Mouse (Mus musculus) thymus, postnatal 10 days (tissue): ENCODE results near the gene Il1r1.

Experiments
- DNase-seq, 2 experiments: peaks; one replicate each; pipeline ENCODE4 v3.0.0; 2021; ENCODE audit warnings: low spot score in 2 of 2

Gene Il1r1

GRCm38 (mm10) chr1:40317657-40318056, 92.8 kb downstream of the Il1r1 start:
- DNase-seq: no peak

- no peak for DNase-seq
Measured at GRCm38 (mm10) chr1:40321824-40322223, 96.9 kb downstream of the Il1r1 start.

GRCm38 (mm10) chr1:40322543-40322942, 97.7 kb downstream of the Il1r1 start:
- no peak for DNase-seq

GRCm38 (mm10) chr1:40324457-40324856, 99.6 kb downstream of the Il1r1 start, which contains the start of gene Il1rl2:
Gene Il1rl2, plus strand, starts transcription at chr1:40324610.
- DNase-seq: peak; percentile 39 to 43

GRCm38 (mm10) chr1:40324955-40325702, 100.2 kb downstream of the Il1r1 start:
- DNase-seq: peak in 1 of 2 experiments; percentile 19

- no peak for DNase-seq
Measured at GRCm38 (mm10) chr1:40325711-40326327, 100.9 kb downstream of the Il1r1 start.

GRCm38 (mm10) chr1:40327604-40328003, 102.7 kb downstream of the Il1r1 start:
- no peak for DNase-seq

GRCm38 (mm10) chr1:40329526-40329925, 104.6 kb downstream of the Il1r1 start:
- DNase-seq: no peak

GRCm38 (mm10) chr1:40330181-40330580, 105.3 kb downstream of the Il1r1 start:
- no peak for DNase-seq

GRCm38 (mm10) chr1:40339346-40339745, 114.5 kb downstream of the Il1r1 start:
- DNase-seq: no peak

- DNase-seq: no peak
Measured at GRCm38 (mm10) chr1:40340102-40340501, 115.2 kb downstream of the Il1r1 start.

- DNase-seq: no peak
Measured at GRCm38 (mm10) chr1:40352158-40352903, 127.5 kb downstream of the Il1r1 start.

GRCm38 (mm10) chr1:40352904-40353286, 128.0 kb downstream of the Il1r1 start:
- DNase-seq: no peak

GRCm38 (mm10) chr1:40354665-40355064, 129.8 kb downstream of the Il1r1 start:
- no peak for DNase-seq

- DNase-seq: no peak
Measured at GRCm38 (mm10) chr1:40355431-40355843, 130.6 kb downstream of the Il1r1 start.

- DNase-seq: no peak
Measured at GRCm38 (mm10) chr1:40355904-40356521, 131.1 kb downstream of the Il1r1 start.

GRCm38 (mm10) chr1:40357921-40358320, 133.0 kb downstream of the Il1r1 start:
- no peak for DNase-seq

GRCm38 (mm10) chr1:40358351-40358750, 133.5 kb downstream of the Il1r1 start:
- no peak for DNase-seq

- DNase-seq: no peak
Measured at GRCm38 (mm10) chr1:40358771-40359181, 133.9 kb downstream of the Il1r1 start.

- no peak for DNase-seq
Measured at GRCm38 (mm10) chr1:40359731-40360130, 134.9 kb downstream of the Il1r1 start.

- no peak for DNase-seq
Measured at GRCm38 (mm10) chr1:40360969-40361368, 136.1 kb downstream of the Il1r1 start.

GRCm38 (mm10) chr1:40361596-40361995, 136.7 kb downstream of the Il1r1 start:
- DNase-seq: no peak
